Mouse (Mus musculus): ENCODE results near the gene Tuba1c. TPM values are rescaled to one million over a fixed set of nuclear protein-coding genes. Genes with fewer than 3 reads are reported as not detected.
"Not testable (repeated sequence)": the region's sequence is repeated elsewhere in the genome, so short reads cannot be mapped to it uniquely, and the experiment has no call there.

Gene Tuba1c
- polyA plus RNA-seq, 1 experiment from 2014 or later = 144 TPM

- no peak for DNase-seq (ENCODE audit: low spot score)
- H3K27ac ChIP-seq (replicated peaks) = no peak overlapping the region
- WGBS = 94% methylated on average over 8 of the region's 8 CpGs
- no peaks in the 10 kb centered on the region for H3K27me3 ChIP-seq (replicated peaks; ENCODE audit: low read depth, poor library complexity, severe bottlenecking)
- no peaks in the 10 kb centered on the region for H3K9me3 ChIP-seq
- H3K4me3 ChIP-seq = no peak overlapping the region
- peaks cover 43% of the 10 kb centered on the region for H3K36me3 ChIP-seq (replicated peaks)
- peaks cover 23% of the 10 kb centered on the region for H3K4me1 ChIP-seq
These were observed 6.7 kb downstream of the Tuba1c start for GRCm38 (mm10) chr15:99036249-99036905.

- no peak overlapping the region for H3K27ac ChIP-seq (replicated peaks)
- peaks cover 10% of the 10 kb centered on the region for H3K4me1 ChIP-seq
- 100% methylated on average over 1 of the region's 1 CpGs for WGBS
- no peaks in the 10 kb centered on the region for H3K9me3 ChIP-seq
- peaks cover 7% of the 10 kb centered on the region; the same call in 1 of the 2 replicates for H3K27me3 ChIP-seq (replicated peaks; ENCODE audit: low read depth, poor library complexity, severe bottlenecking)
- peaks cover 43% of the 10 kb centered on the region for H3K36me3 ChIP-seq (replicated peaks)
- H3K4me3 ChIP-seq = no peak overlapping the region
- DNase-seq (ENCODE audit: low spot score) = no peak
These were observed 8.3 kb downstream of the Tuba1c start for GRCm38 (mm10) chr15:99038025-99038424.

DNA sequence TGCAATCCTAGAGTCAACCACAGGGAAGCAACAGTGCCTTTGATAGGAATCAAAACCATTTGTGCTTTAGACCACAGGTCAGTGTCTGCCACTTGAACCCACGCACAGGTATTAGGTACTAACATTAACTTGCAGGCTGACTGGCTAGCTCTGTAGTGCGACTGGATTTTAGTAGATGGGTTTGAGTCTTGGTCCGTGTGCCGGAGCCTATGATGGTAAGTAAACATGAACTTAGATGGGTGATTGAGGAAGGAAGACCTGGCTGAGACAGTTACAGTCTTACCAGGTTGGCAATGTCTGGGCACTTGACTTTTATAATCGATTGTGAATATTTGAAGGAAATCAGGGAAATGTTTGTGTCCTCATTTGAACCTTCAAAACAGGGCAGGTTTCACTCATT lies 9.1 kb downstream of the Tuba1c start:
- no peak overlapping the region for H3K4me3 ChIP-seq
- 89% methylated on average over 5 of the region's 5 CpGs for WGBS
- no peaks in the 10 kb centered on the region for H3K9me3 ChIP-seq
- no peak for DNase-seq (ENCODE audit: low spot score)
- H3K4me1 ChIP-seq = 0 out of 2 replicates have a peak, but pooled peaks cover 8% of the 10 kb centered on the region
- H3K27me3 ChIP-seq (replicated peaks; ENCODE audit: low read depth, poor library complexity, severe bottlenecking) = peaks cover 7% of the 10 kb centered on the region; the same call in 1 of the 2 replicates
- H3K36me3 ChIP-seq (replicated peaks) = peaks cover 40% of the 10 kb centered on the region
- H3K27ac ChIP-seq (replicated peaks) = no peak overlapping the region

- Histone ChIP-seq H3K36me3 (replicated peaks) (peaks cover 38% of the 10 kb centered on the region), H3K27ac (replicated peaks) (no peak overlapping the region), H3K27me3 (replicated peaks; ENCODE audit: low read depth, poor library complexity, severe bottlenecking) (peaks cover 7% of the 10 kb centered on the region; the same call in 1 of the 2 replicates), H3K4me3 (no peak overlapping the region), H3K4me1 (0 out of 2 replicates have a peak, but pooled peaks cover 8% of the 10 kb centered on the region), H3K9me3 (no peaks in the 10 kb centered on the region)
- 89% methylated on average over 4 of the region's 4 CpGs for WGBS
- DNase-seq (ENCODE audit: low spot score) = no peak
These were observed 9.6 kb downstream of the Tuba1c start for GRCm38 (mm10) chr15:99039306-99039705.

GRCm38 (mm10) chr15:99039996-99040919 lies 10.6 kb downstream of the Tuba1c start:
- Histone ChIP-seq H3K9me3 (no peaks in the 10 kb centered on the region), H3K27ac (replicated peaks) (no peak overlapping the region), H3K27me3 (replicated peaks; ENCODE audit: low read depth, poor library complexity, severe bottlenecking) (peaks cover 7% of the 10 kb centered on the region; the same call in 1 of the 2 replicates), H3K4me1 (peaks cover 15% of the 10 kb centered on the region), H3K4me3 (no peak overlapping the region), H3K36me3 (replicated peaks) (peaks cover 29% of the 10 kb centered on the region)
- WGBS = 68% methylated on average over 26 of the region's 26 CpGs
- DNase-seq (ENCODE audit: low spot score) = no peak

- Histone ChIP-seq H3K27ac (replicated peaks) (no peak overlapping the region), H3K9me3 (no peaks in the 10 kb centered on the region), H3K36me3 (replicated peaks) (peaks cover 20% of the 10 kb centered on the region), H3K27me3 (replicated peaks; ENCODE audit: low read depth, poor library complexity, severe bottlenecking) (peaks cover 7% of the 10 kb centered on the region; the same call in 1 of the 2 replicates), H3K4me1 (peaks cover 17% of the 10 kb centered on the region), H3K4me3 (no peak overlapping the region)
- WGBS = 57% methylated on average over 21 of the region's 21 CpGs
- no peak for DNase-seq (ENCODE audit: low spot score)
These were observed 11.5 kb downstream of the Tuba1c start for GRCm38 (mm10) chr15:99040920-99041856.

GRCm38 (mm10) chr15:99042334-99042733 lies 12.6 kb downstream of the Tuba1c start:
- Histone ChIP-seq H3K9me3 (no peaks in the 10 kb centered on the region), H3K27me3 (replicated peaks; ENCODE audit: low read depth, poor library complexity, severe bottlenecking) (peaks cover 13% of the 10 kb centered on the region), H3K4me1 (peaks cover 17% of the 10 kb centered on the region), H3K4me3 (no peak overlapping the region), H3K27ac (replicated peaks) (no peak overlapping the region), H3K36me3 (replicated peaks) (peaks cover 12% of the 10 kb centered on the region)
- 88% methylated on average over 5 of the region's 5 CpGs for WGBS
- no peak for DNase-seq (ENCODE audit: low spot score)

- H3K27ac ChIP-seq (replicated peaks) = no peak overlapping the region
- peak; percentile 64 for DNase-seq (ENCODE audit: low spot score)
- 53% methylated on average over 3 of the region's 3 CpGs for WGBS
These were observed 15.2 kb downstream of the Tuba1c start for GRCm38 (mm10) chr15:99044854-99045253.

GRCm38 (mm10) chr15:99045734-99046133 lies 16.0 kb downstream of the Tuba1c start:
- H3K36me3 ChIP-seq (replicated peaks); H3K9me3 ChIP-seq; DNase-seq (ENCODE audit: low spot score); H3K27ac ChIP-seq (replicated peaks); H3K4me3 ChIP-seq: not testable (repeated sequence)
- H3K27me3 ChIP-seq (replicated peaks; ENCODE audit: low read depth, poor library complexity, severe bottlenecking) = peaks cover 30% of the 10 kb centered on the region
- WGBS = 85% methylated on average over 6 of the region's 6 CpGs
- peaks cover 17% of the 10 kb centered on the region for H3K4me1 ChIP-seq

More at GRCm38 (mm10) chr15:99044854-99045253, 15.2 kb downstream of the Tuba1c start:
- H3K4me3 ChIP-seq = no peak overlapping the region
- H3K4me1 ChIP-seq = peaks cover 17% of the 10 kb centered on the region
- H3K27me3 ChIP-seq (replicated peaks; ENCODE audit: low read depth, poor library complexity, severe bottlenecking) = peaks cover 25% of the 10 kb centered on the region
- H3K36me3 ChIP-seq (replicated peaks) = no peaks in the 10 kb centered on the region
- H3K9me3 ChIP-seq = no peaks in the 10 kb centered on the region

- H3K9me3 ChIP-seq = no peaks in the 10 kb centered on the region
- H3K27me3 ChIP-seq (replicated peaks; ENCODE audit: low read depth, poor library complexity, severe bottlenecking) = peaks cover 63% of the 10 kb centered on the region
- H3K27ac ChIP-seq (replicated peaks) = no peak overlapping the region
- WGBS = 31% methylated on average over 13 of the region's 13 CpGs
- peaks cover 28% of the 10 kb centered on the region for H3K4me1 ChIP-seq
- peak; percentile 65 for DNase-seq (ENCODE audit: low spot score)
- H3K4me3 ChIP-seq = no peak overlapping the region
- H3K36me3 ChIP-seq (replicated peaks) = no peaks in the 10 kb centered on the region
These were observed 20.0 kb downstream of the Tuba1c start for GRCm38 (mm10) chr15:99049473-99050253.

GRCm38 (mm10) chr15:99053373-99053772 lies 23.7 kb downstream of the Tuba1c start:
- Histone ChIP-seq H3K27ac (replicated peaks) (no peak overlapping the region), H3K9me3 (no peaks in the 10 kb centered on the region), H3K4me3 (no peak overlapping the region), H3K27me3 (replicated peaks; ENCODE audit: low read depth, poor library complexity, severe bottlenecking) (peaks cover 83% of the 10 kb centered on the region), H3K36me3 (replicated peaks) (no peaks in the 10 kb centered on the region), H3K4me1 (peaks cover 42% of the 10 kb centered on the region)
- WGBS = 10% methylated on average over 9 of the region's 9 CpGs
- no peak for DNase-seq (ENCODE audit: low spot score)

All from embryonic facial prominence, embryonic 10.5 days (tissue).